Mouse (Mus musculus) hematopoietic stem cell, adult 5-6 weeks (primary cell): ENCODE data around the gene Topors. TPM values are rescaled to one million over a fixed set of nuclear protein-coding genes. Genes with fewer than 3 reads are reported as not detected.
"Not testable (repeated sequence)": the region's sequence is repeated elsewhere in the genome, so short reads cannot be mapped to it uniquely, and the experiment has no call there.

Source experiments
- ATAC-seq, 2 experiments: fragments of 125-278 bp in 1 of 2; replicated peaks in 1 of 2; 2 replicates each; pipeline ENCODE4 v1.8.0; 2016 to 2017; ENCODE audit warnings: inconsistent platforms in 2 of 2, mild to moderate bottlenecking in 2 of 2, moderate number of reproducible peaks in 2 of 2, low read depth in 1 of 2, moderate TSS enrichment in 1 of 2; ENCODE audit not compliant: low FRiP score in 2 of 2, poor library complexity in 2 of 2, severe bottlenecking in 2 of 2, insufficient read depth in 1 of 2, low TSS enrichment in 1 of 2
- total RNA-seq: library from RNA; stranded (forward); fragments of 172-1452, 232-1000 nt; gene quantifications from 2 replicates; pipeline ENCODE4 v1.2.3, GENCODE M21; 2017

The Topors gene
- 110 and 135 TPM in 2 replicates for total RNA-seq

GRCm38 (mm10) chr4:40269430-40270032 lies at the start of gene Topors, which contains the start of gene Smim27:
Gene Topors (minus strand): TSS chr4:40269850.
Gene Smim27 (plus strand): TSS chr4:40269579.
- peak; percentile 88 to 91 for ATAC-seq

DNA sequence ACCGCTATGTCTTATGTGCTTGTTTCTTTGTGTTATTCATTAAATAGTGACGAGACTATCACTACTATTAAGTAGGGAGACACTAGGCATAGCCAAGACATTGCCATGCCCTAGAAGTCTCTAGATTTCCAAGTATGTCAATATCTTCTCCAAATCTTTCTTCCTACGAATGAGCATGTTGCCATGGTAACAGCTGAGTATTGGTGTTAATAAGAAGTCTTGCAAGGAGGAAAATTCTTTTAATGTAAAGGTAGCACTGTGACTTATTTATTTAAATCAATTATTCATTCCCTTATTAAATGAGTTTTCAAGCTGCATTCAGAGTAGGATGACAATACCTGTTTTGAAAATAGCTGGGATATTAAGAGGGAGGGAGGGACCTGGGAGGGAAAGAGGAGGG lies 47.8 kb upstream of the Topors start:
- ATAC-seq, result no peak

- peak; percentile 60 to 72 for ATAC-seq
Observed at GRCm38 (mm10) chr4:40313026-40313425, 43.4 kb upstream of the Topors start.

DNA sequence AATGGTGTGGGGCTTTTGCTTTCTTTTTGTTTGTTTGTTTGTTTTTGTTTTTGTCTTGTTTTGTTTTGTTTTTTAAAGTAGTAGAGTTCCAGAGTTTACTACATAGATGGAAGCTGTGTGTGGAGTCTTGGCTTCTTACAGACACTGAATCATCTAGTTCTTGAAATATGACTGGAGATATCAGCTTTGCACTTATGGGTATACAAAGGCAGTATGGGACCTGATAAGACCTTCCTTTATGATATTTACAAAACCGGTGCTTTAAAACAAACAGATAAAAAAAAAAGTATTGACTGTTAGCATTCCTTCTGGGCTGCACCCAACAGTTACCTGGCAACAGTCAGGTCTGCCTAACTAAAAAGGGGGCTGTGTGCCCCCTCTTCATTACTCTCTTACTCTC lies 42.6 kb upstream of the Topors start:
- no peak for ATAC-seq

- ATAC-seq, result no peak
Observed at GRCm38 (mm10) chr4:40310796-40311383, 41.2 kb upstream of the Topors start.

DNA sequence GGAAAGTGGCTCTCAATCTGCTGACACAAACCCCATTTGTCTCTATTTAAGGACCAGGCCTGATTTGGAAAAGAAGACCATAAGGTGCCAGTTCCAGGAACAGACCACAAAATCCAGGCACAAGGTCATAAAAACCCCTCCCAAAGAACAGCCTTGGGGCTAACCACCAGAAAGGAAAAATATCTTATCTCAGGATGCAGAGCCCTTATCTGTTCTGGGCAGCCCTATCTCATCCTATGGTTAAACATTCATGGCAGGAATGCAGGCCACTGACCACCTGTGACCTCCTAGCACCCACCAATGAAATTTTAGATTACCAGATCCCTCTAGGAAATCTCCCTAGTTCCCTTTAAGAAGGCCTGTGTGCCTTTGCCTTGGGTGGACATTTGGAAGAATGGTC lies 40.0 kb upstream of the Topors start:
- ATAC-seq, result peak in 1 of 2 experiments; percentile 16; a peak in 1 of 4 replicates

DNA sequence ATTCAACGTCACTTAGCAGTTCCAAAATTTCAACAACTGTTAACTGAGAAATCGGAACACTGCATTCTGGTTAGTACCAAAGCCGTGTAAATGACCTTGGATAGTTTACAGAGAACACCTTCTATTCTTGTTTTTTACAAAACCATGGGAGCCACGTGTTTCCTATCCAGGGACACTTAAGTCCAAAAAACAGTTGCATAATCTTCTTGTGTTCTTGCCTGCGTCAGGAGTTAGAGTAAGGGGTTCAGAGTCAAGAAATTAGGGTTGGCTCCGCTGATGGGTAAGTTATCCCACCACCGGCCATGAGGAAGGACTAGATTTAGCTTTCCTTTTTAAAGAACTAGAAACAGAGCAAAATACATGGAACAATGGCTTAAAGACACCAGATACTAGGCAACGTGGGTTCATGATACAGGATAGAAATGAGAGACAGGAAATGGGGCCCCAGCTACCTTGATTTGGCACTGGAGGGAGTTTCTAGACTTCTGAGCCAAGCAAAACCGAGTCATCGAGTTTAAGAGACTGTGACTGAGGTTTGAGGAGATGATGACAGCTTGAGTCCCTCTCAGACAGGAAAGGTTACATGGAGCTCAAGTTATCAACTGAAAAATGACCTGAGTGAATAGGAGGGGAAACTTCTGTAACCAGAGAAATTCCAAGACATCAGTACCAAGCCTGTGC lies 32.9 kb upstream of the Topors start:
- ATAC-seq, result no peak

DNA sequence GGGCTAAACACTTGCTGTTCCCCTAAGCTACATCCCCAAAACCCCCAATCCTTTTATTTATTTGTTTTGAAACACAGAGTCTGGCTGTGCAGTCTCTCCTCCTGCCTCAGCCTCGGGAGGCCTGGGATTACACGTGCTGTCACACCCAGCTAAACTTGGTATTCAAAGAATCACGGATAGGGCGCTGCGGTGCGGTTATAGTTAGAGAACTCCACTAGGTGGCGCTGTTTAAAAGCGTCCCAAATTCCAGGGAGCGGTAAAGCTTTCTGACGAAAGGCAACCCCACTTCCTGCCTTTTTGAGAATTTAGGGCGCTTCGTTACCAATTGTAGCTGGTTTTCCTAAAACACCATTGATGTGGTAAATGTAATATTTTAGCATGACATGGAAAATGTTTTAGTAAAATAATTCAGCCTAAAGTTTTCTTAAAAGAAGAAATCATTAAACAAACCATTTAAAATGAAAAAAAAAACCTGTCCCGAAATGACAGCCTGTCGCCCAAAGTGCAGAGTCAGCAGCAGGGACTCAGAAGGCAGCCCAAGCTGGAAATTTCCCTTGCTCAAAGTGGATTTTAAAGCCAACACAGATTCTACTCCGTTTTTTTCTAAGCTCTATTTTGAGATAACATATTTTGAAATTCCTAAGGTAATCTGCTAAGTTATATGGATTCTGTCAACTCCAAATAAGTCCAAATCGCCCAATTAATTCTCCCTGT lies 31.6 kb upstream of the Topors start:
- ATAC-seq, result peak; percentile 86 to 91

- 0 out of 4 replicates have a peak, but pooled peaks of 1 of the 2 experiments have one; percentile 51 for ATAC-seq
Observed at GRCm38 (mm10) chr4:40299169-40299568, 29.5 kb upstream of the Topors start.

DNA sequence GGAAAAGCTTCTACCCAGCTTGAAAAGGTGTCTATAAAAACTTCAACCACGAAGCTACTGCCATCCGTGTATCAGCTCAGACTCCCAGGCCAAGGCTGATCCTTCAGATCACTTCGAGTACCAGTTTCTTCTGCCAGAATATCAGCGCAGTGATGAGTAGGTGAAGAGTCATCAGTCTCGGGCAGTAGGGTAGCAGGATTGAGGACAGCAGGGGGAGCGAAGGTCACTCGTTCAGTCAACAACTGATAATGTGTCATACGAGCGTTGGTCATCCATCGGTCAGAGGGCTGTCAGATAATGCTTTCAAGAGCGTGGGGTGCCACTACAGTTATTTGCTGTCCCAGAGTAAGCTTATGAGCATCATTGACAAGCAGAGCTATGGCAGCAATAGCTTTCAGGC lies 21.9 kb upstream of the Topors start:
- ATAC-seq, result not testable (repeated sequence)

- ATAC-seq, result no peak
Observed at GRCm38 (mm10) chr4:40289046-40289445, 19.4 kb upstream of the Topors start.

DNA sequence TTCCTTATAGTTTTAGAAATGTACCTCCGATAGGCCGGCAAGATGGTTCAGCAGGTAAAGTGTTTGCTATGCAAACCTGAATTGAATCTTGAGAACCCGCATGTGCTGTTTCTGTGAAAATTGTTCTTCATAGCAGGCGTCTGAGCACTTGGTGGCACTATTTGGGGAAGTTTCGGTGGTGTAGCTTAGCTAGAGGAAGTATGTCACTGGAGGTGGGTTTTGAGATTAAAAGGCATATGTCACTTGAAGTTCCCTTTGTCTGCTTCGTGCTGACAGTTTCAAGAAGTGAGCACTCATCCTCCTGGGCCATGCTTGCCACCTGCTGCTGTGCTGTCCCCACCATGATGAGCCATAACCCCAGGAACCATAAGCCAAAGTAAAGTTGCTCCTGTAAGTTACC lies 17.8 kb upstream of the Topors start:
- ATAC-seq, result peak; percentile 93 to 95

- peak; percentile 60 to 74; a peak in 3 of 4 replicates for ATAC-seq
Observed at GRCm38 (mm10) chr4:40285582-40285981, 15.9 kb upstream of the Topors start.

GRCm38 (mm10) chr4:40279276-40279900 lies 9.7 kb upstream of the Topors start, which contains the start of gene Ndufb6:
Gene Ndufb6 (minus strand): TSS chr4:40279421.
- peak; percentile 94 to 96 for ATAC-seq

DNA sequence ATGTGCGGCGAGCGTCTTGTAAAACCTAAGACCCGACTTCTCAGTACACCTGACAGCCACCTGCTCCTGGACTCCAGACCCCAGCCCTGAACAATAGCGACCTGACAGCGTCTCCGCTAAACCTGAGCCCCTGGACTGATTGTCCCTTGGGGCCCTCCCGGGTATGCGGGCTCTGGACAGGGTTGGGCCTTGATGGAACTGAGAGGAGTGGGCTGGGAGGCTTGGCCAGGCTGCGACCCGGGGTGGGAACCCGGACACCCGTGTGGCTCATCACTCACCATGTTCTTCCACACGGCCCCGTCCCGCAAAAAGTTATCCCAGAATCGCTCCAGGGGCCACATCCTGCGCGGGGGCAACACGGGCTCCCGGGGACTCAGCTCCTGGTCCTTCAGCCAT lies 9.2 kb upstream of the Topors start:
- peak; percentile 4 to 7; a peak in 1 of 4 replicates for ATAC-seq

DNA sequence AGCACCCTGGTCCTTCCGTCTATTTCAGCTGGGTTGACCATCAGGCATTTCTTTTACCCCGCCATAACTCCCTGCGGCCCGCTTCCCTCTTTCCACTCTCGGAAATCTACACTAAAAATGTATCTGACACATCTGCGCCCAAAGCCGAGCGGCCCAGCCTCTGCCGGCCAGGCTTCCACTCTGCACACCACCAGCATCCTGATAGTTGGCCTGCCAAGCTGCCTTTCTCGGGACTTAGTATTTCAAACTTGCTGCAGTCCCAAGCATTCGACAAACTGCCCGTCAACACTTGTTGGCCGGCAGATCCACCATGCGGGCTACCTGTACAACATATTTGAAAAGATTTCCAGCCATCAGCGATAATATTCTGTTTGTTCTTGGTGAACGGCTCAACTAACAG lies 815 bp downstream of the Topors start:
- ATAC-seq, result peak; percentile 2; a peak in 2 of 4 replicates

DNA sequence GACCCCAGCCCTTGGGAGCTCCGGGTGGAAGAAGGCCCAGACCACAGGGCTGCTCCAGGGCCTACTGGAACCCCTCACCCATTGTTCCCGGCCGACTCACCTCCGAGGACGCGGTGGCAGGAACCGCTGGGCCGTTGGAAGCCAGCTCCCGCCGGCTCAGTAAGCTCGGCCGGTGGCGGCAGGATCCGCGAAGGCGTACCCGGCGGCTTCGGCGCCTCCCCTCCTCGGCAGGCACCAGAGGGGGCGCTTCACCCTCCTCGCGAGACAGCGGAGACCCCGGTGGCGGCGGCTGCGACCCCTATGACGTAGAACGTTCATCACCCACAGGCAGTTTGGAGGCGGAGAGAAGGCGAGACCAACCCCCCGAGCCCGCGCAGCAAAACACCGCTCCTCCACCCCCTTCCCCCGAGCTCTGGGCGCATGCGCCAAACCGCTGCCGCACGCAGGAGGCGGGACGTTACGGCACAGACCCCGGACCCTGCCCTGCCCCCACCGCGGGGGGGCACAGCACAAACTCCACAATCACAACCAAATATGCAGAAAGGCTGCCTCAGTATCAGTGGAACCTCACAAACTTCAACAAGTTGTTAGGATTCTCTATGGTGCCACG lies 1.3 kb downstream of the Topors start:
- ATAC-seq, result peak; percentile 54 to 70
